Mouse (Mus musculus) heart, adult 8-10 months (tissue): ENCODE data around the gene Gm815. TPM values are rescaled to one million over a fixed set of nuclear protein-coding genes. Genes with fewer than 3 reads are reported as not detected.

ENCODE experiments used
- DNase-seq: peaks from one replicate; pipeline ENCODE4 v3.0.0; 2022; ENCODE audit warnings: low spot score
- total RNA-seq, 4 experiments: library from RNA; stranded (reverse); gene quantifications; 2 replicates each; pipeline ENCODE4 v1.2.4; 2022

Gene Gm815
- not detected for total RNA-seq

GRCm38 (mm10) chr19:26885616-26886015, at the start of gene Gm815:
Gene Gm815, plus strand, starts transcription at chr19:26885881.
- no peak for DNase-seq

GRCm38 (mm10) chr19:26837626-26838025, 48.1 kb upstream of the Gm815 start:
- no peak for DNase-seq

GRCm38 (mm10) chr19:26843896-26844295, 41.8 kb upstream of the Gm815 start:
- no peak for DNase-seq

GRCm38 (mm10) chr19:26844813-26845212, 40.9 kb upstream of the Gm815 start:
- no peak for DNase-seq

- peak; percentile 84 for DNase-seq
These were observed 40.2 kb upstream of the Gm815 start for GRCm38 (mm10) chr19:26845276-26846016.

- DNase-seq: no peak
These were observed 39.7 kb upstream of the Gm815 start for GRCm38 (mm10) chr19:26846017-26846285.

- no peak for DNase-seq
These were observed 34.5 kb upstream of the Gm815 start for GRCm38 (mm10) chr19:26851017-26851782.

- no peak for DNase-seq
These were observed 33.3 kb upstream of the Gm815 start for GRCm38 (mm10) chr19:26852325-26852900.

GRCm38 (mm10) chr19:26853701-26854282, 31.9 kb upstream of the Gm815 start:
- no peak for DNase-seq

- DNase-seq: no peak
These were observed 31.0 kb upstream of the Gm815 start for GRCm38 (mm10) chr19:26854661-26855060.

GRCm38 (mm10) chr19:26855152-26855551, 30.5 kb upstream of the Gm815 start:
- DNase-seq: no peak

- DNase-seq: no peak
These were observed 27.1 kb upstream of the Gm815 start for GRCm38 (mm10) chr19:26858427-26859194.

- DNase-seq: no peak
These were observed 26.5 kb upstream of the Gm815 start for GRCm38 (mm10) chr19:26859195-26859570.

GRCm38 (mm10) chr19:26863662-26864061, 22.0 kb upstream of the Gm815 start:
- DNase-seq: no peak

GRCm38 (mm10) chr19:26864975-26865690, 20.5 kb upstream of the Gm815 start:
- DNase-seq: no peak

GRCm38 (mm10) chr19:26865736-26866135, 19.9 kb upstream of the Gm815 start:
- DNase-seq: no peak

- DNase-seq: no peak
These were observed 16.1 kb upstream of the Gm815 start for GRCm38 (mm10) chr19:26869591-26869990.

GRCm38 (mm10) chr19:26870280-26870679, 15.4 kb upstream of the Gm815 start:
- no peak for DNase-seq

GRCm38 (mm10) chr19:26871096-26871495, 14.6 kb upstream of the Gm815 start:
- DNase-seq: no peak

GRCm38 (mm10) chr19:26872886-26873285, 12.8 kb upstream of the Gm815 start:
- no peak for DNase-seq

- DNase-seq: no peak
These were observed 10.1 kb upstream of the Gm815 start for GRCm38 (mm10) chr19:26875601-26876000.
